Mouse (Mus musculus) embryonic fibroblast, embryonic 13.5 days (primary cell): Measurements from ENCODE around the gene Myo5c.

Experiments
- CTCF ChIP-seq: IDR thresholded peaks from 2 replicates; pipeline ENCODE4 v1.5.1; 2011; ENCODE audit warnings: mild to moderate bottlenecking, control low read depth, low read length, moderate library complexity, borderline replicate concordance; ENCODE audit not compliant: insufficient read depth
- POLR2A ChIP-seq: IDR thresholded peaks from 2 replicates; pipeline ENCODE4 v1.6.1; 2011; ENCODE audit warnings: low read depth, mild to moderate bottlenecking, control low read depth, low read length, moderate library complexity

DNA sequence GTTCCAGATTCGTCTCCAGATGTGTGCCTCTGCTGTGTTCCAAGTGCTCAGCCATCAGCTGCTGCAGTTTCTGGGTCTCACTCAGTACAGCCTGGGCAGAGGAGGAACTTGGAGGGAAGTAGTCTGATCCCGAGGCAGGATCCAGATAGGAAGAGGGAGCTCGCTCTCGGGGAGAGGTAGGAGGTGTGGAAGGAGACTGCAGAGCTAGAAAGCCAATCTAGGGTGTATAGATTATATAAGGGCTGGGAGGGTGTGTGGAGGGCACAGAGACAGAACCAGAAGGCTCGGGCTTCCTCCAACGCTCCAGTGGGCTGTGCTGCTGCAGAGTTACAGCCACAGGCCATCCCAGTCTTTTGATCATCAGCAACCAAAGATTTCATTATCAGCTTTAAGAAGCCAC is 11.2 kb downstream of the Myo5c start:
- TF ChIP-seq CTCF (no peak), POLR2A (no peak)
